Mouse (Mus musculus) intestine, embryonic 16.5 days (tissue): ENCODE data around the gene Lad1. TPM values are rescaled to one million over a fixed set of nuclear protein-coding genes. Genes with fewer than 3 reads are reported as not detected.
A peak's percentile ranks its signal among the peaks of the same experiment; 100 is the strongest.

Source experiments
- ATAC-seq: fragments of 200-750 bp; cut with Nextera tagmentation; 2 replicates; pipeline ENCODE4 v1.8.0; 2017; ENCODE audit warnings: moderate TSS enrichment, moderate library complexity
- H3K27ac ChIP-seq: fragments of 300-500 bp; sonication (generic); 2 replicates; pipeline ENCODE4 v1.5.1; 2014; ENCODE audit warnings: mild to moderate bottlenecking, low read length
- H3K27me3 ChIP-seq: fragments of 300-500 bp; sonication (generic); replicated peaks from 2 replicates; pipeline ENCODE4 v1.6.1; 2014; ENCODE audit warnings: low read length, control low read depth, mixed read lengths; ENCODE audit not compliant: control insufficient read depth, insufficient read depth
- H3K36me3 ChIP-seq: fragments of 300-500 bp; sonication (generic); 2 replicates; pipeline ENCODE4 v1.6.1; 2014; ENCODE audit warnings: low read length, control low read depth; ENCODE audit not compliant: control insufficient read depth, insufficient read depth
- H3K4me1 ChIP-seq: fragments of 300-500 bp; sonication (generic); 2 replicates; pipeline ENCODE4 v1.6.1; 2014; ENCODE audit warnings: low read length, control low read depth, mixed read lengths; ENCODE audit not compliant: control insufficient read depth, insufficient read depth
- H3K4me2 ChIP-seq: fragments of 300-500 bp; sonication (generic); 2 replicates; pipeline ENCODE4 v1.6.1; 2014; ENCODE audit warnings: low read depth, low read length, control low read depth
- H3K4me3 ChIP-seq: fragments of 300-500 bp; sonication (generic); 2 replicates; pipeline ENCODE4 v1.5.1; 2014; ENCODE audit warnings: mild to moderate bottlenecking, low read length
- H3K9ac ChIP-seq: fragments of 300-500 bp; sonication (generic); 2 replicates; pipeline ENCODE4 v1.6.1; 2014; ENCODE audit warnings: low read depth, low read length
- H3K9me3 ChIP-seq: fragments of 300-500 bp; sonication (generic); 2 replicates; pipeline ENCODE4 v1.6.1; 2016; ENCODE audit warnings: low read length, control low read depth; ENCODE audit not compliant: control insufficient read depth
- WGBS: fragments of 180-500 bp; shearing (Covaris S2); extraction: QIAGEN DNeasy Blood & Tissue Kit; methylation state at CpG from one replicate; pipeline ENCODE4 v1.1.7; 2014; 5-methylcytosine and 5-hydroxymethylcytosine counted together
- polyA plus RNA-seq: library from polyadenylated mRNA; unstranded; fragments of >200 nt; fragmentation: Nextera tagmentation; extraction: Ambion mirVana; gene quantifications from 2 replicates; pipeline ENCODE4 v1.2.1, GENCODE M21; 2015

The Lad1 gene
- polyA plus RNA-seq = 260 and 283 TPM in 2 replicates

DNA sequence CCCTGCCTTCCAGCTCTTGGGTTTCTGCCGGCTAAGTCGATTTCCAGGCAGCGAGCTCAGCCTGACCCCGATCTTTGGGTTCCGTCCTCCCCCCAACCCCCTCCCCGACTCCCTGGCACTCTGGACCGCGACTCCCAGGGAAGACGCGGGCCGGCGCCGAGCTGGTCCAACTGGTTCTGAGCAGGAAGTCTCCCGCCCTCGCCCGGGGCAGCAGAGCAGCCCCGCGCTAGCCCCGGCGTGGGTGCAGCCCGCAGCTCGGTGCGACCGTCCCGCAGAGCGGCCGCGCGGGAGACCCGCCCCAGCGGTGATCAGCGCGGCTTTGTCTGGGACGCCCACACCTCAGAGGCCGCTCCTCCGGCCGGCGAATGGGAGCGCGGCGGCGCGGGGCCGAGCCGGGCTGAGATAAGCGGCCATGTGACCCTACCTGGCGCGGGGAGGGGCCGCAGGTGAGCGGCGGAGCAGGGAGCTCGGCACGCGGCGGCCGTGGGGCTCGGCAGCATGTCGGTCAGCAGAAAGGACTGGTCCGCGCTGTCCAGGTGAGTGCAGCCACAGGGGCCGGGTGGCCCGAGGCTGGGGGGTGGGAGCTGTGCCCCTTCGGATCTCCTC, at the start of gene Lad1:
TSS of gene Lad1 (plus strand) at position 118 of the 606 bp plus-strand sequence.
- H3K9ac ChIP-seq = peak within 1 kb of the TSS; percentile 84
- peak within 1 kb of the TSS; percentile 85 for H3K4me2 ChIP-seq
- H3K27me3 ChIP-seq = peaks cover 7% of the 10 kb centered on the region; the same call in 1 of the 2 replicates
- peak within 1 kb of the TSS; percentile 58 for H3K4me3 ChIP-seq
- H3K4me1 ChIP-seq = peaks cover 21% of the 10 kb centered on the region
- 1% methylated on average over 63 of the region's 63 CpGs for WGBS
- no peaks in the 10 kb centered on the region for H3K36me3 ChIP-seq
- ATAC-seq = peak; percentile 69
- H3K27ac ChIP-seq = peak within 1 kb of the TSS; percentile 97
- no peaks in the 10 kb centered on the region for H3K9me3 ChIP-seq

- H3K4me1 ChIP-seq = peaks cover 35% of the 10 kb centered on the region
- no peak overlapping the region for H3K4me3 ChIP-seq
- no peak for ATAC-seq
- no peak overlapping the region for H3K4me2 ChIP-seq
- H3K9ac ChIP-seq = no peak overlapping the region
- WGBS = 76% methylated on average over 7 of the region's 7 CpGs
- peaks cover 8% of the 10 kb centered on the region for H3K36me3 ChIP-seq
- H3K27ac ChIP-seq = no peak overlapping the region
- H3K9me3 ChIP-seq = no peaks in the 10 kb centered on the region
- H3K27me3 ChIP-seq = no peaks in the 10 kb centered on the region
These were observed 48.2 kb upstream of the Lad1 start for GRCm38 (mm10) chr1:135770237-135770636.

GRCm38 (mm10) chr1:135770896-135771572, 47.4 kb upstream of the Lad1 start:
- peak; percentile 43 for ATAC-seq
- H3K4me1 ChIP-seq = peaks cover 30% of the 10 kb centered on the region
- no peak overlapping the region for H3K4me3 ChIP-seq
- no peak overlapping the region for H3K4me2 ChIP-seq
- H3K27ac ChIP-seq = no peak overlapping the region
- peaks cover 8% of the 10 kb centered on the region for H3K36me3 ChIP-seq
- H3K27me3 ChIP-seq = no peaks in the 10 kb centered on the region
- 48% methylated on average over 12 of the region's 12 CpGs for WGBS
- H3K9ac ChIP-seq = no peak overlapping the region
- H3K9me3 ChIP-seq = no peaks in the 10 kb centered on the region

- Histone ChIP-seq H3K36me3 (peaks cover 8% of the 10 kb centered on the region), H3K4me3 (no peak overlapping the region), H3K4me2 (no peak overlapping the region), H3K9ac (no peak overlapping the region), H3K27me3 (no peaks in the 10 kb centered on the region), H3K27ac (no peak overlapping the region), H3K9me3 (no peaks in the 10 kb centered on the region), H3K4me1 (peaks cover 29% of the 10 kb centered on the region)
- WGBS = 70% methylated on average over 8 of the region's 8 CpGs
- ATAC-seq = no peak
These were observed 46.8 kb upstream of the Lad1 start for GRCm38 (mm10) chr1:135771573-135771970.

- H3K4me1 ChIP-seq = peaks cover 7% of the 10 kb centered on the region
- no peaks in the 10 kb centered on the region for H3K36me3 ChIP-seq
- H3K27ac ChIP-seq = no peak overlapping the region
- no peak for ATAC-seq
- no peak overlapping the region for H3K9ac ChIP-seq
- no peaks in the 10 kb centered on the region for H3K27me3 ChIP-seq
- no peak overlapping the region for H3K4me2 ChIP-seq
- no peak overlapping the region for H3K4me3 ChIP-seq
- no peaks in the 10 kb centered on the region for H3K9me3 ChIP-seq
These were observed 41.8 kb upstream of the Lad1 start for GRCm38 (mm10) chr1:135776596-135776995.

- H3K27ac ChIP-seq = no peak overlapping the region
- no peak overlapping the region for H3K4me2 ChIP-seq
- H3K36me3 ChIP-seq = no peaks in the 10 kb centered on the region
- 83% methylated on average over 1 of the region's 1 CpGs for WGBS
- no peaks in the 10 kb centered on the region for H3K9me3 ChIP-seq
- ATAC-seq = no peak
- no peaks in the 10 kb centered on the region for H3K27me3 ChIP-seq
- H3K4me3 ChIP-seq = no peak overlapping the region
- H3K4me1 ChIP-seq = peaks cover 6% of the 10 kb centered on the region
- no peak overlapping the region for H3K9ac ChIP-seq
These were observed 41.4 kb upstream of the Lad1 start for GRCm38 (mm10) chr1:135777046-135777445.

DNA sequence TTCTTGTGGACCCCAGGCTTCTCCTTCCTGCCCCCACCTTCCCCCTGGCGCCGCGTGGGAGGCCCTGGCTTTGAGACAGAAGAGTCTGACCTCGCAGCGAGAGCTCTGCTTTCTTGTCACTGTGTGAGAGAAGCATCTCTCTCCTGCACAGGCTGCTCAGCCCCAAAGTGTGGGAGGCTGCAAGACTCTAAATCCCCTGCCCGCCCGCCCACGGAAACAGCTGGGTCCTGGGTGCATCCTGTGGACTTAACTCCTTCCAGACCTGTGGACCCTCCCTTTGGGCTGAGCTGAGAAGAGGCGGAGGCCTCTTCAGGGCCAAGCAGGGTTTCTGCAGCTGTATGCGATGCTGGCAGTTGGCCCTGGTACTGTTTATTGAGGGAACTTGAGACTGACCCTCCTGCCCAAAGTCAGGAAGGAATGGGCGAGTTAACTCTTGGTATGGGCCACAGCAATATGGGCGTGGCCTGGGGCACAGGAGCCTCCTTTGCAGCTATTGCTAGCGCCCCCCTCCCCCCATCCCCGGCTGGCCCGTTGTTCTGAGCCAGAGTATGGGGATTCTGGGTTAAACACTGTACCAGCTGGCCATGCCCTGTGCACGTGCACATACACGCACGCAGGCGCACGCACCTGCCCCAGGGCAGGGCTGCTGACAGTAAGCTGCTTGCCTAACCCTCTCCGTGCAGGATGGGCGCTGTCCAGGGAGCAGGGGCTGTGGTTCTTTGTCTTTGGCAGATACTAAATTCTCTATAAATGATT, 39.4 kb upstream of the Lad1 start, which contains the start of gene Tnni1:
TSS of gene Tnni1 (plus strand) at position 655 of the 756 bp plus-strand sequence.
- peak within 1 kb of the TSS; percentile 50; the same call in 1 of the 2 replicates for H3K27ac ChIP-seq
- no peaks in the 10 kb centered on the region for H3K9me3 ChIP-seq
- H3K4me2 ChIP-seq = 0 out of 2 replicates have a peak within 1 kb of the TSS, but pooled peaks have one; percentile 16
- H3K9ac ChIP-seq = peak within 1 kb of the TSS; percentile 28; the same call in 1 of the 2 replicates
- peak; percentile 49 for ATAC-seq
- H3K27me3 ChIP-seq = no peaks in the 10 kb centered on the region
- no peaks in the 10 kb centered on the region for H3K36me3 ChIP-seq
- peaks cover 6% of the 10 kb centered on the region for H3K4me1 ChIP-seq
- no peak within 1 kb of the TSS for H3K4me3 ChIP-seq
- WGBS = 23% methylated on average over 22 of the region's 22 CpGs

DNA sequence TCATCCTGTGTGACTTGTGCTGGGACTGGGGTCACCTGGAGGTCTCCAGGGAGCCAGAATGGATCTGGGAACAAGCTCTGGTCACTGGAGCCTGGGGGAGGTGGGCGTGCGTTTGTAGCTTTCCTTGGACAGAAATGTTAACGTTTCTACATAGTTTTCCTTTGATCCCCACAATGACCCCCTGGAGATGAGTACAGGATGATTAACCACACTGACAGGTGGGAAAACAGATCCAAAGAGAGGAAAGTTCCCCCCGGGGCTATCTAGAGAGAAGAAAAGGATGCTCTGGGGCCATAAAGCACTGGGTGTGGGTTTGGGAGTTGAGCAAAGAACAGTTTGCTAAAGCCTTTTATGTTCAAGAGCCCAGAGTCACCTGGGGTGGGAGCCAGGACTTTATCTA, 37.7 kb upstream of the Lad1 start:
- WGBS = 41% methylated on average over 4 of the region's 4 CpGs

DNA sequence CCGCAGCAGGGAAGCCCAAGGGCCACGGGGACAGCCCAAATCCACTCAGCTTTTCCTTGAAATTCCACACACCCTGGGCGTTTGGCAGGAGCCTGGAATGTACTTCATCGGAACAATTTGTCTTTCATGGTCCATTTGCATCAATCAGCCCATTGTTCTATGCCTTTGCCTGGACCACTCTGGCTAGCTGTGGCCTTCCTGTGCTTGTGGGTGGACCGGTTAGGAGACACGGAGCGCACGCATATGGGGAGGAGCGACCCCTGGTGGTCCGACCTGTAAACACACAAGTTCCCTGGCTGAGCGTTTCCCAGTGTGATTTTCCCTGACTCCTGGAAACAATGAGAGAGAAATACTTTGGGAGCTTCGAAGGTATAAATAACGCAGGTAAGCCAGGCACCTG, 37.2 kb upstream of the Lad1 start:
- peak; percentile 56 for ATAC-seq
- Histone ChIP-seq H3K9ac (no peak overlapping the region), H3K4me3 (no peak overlapping the region), H3K27ac (no peak overlapping the region), H3K27me3 (no peaks in the 10 kb centered on the region), H3K4me2 (no peak overlapping the region), H3K4me1 (peaks cover 6% of the 10 kb centered on the region), H3K36me3 (no peaks in the 10 kb centered on the region), H3K9me3 (no peaks in the 10 kb centered on the region)
- WGBS = 17% methylated on average over 13 of the region's 13 CpGs

More for the DNA sequence above, 37.7 kb upstream of the Lad1 start:
- Histone ChIP-seq H3K9me3 (no peaks in the 10 kb centered on the region), H3K9ac (no peak overlapping the region), H3K4me3 (no peak overlapping the region), H3K27me3 (no peaks in the 10 kb centered on the region), H3K36me3 (no peaks in the 10 kb centered on the region), H3K27ac (no peak overlapping the region), H3K4me1 (peaks cover 6% of the 10 kb centered on the region), H3K4me2 (no peak overlapping the region)
- ATAC-seq = no peak
